Mouse (Mus musculus) heart, embryonic 16.5 days (tissue): ENCODE measurements around the gene Adprm. TPM values are rescaled to one million over a fixed set of nuclear protein-coding genes. Genes with fewer than 3 reads are reported as not detected.
A peak's percentile ranks its signal among the peaks of the same experiment; 100 is the strongest.

Experiments used
- ATAC-seq: fragments of 200-750 bp; cut with Nextera tagmentation; replicated peaks from 2 replicates; pipeline ENCODE4 v1.8.0; 2017; ENCODE audit warnings: moderate number of reproducible peaks; ENCODE audit not compliant: insufficient read depth, low FRiP score; ENCODE audit errors: extremely low read depth
- H3K27ac ChIP-seq: fragments of 300-500 bp; sonication (generic); 2 replicates; pipeline ENCODE4 v1.5.1; 2014; ENCODE audit warnings: mild to moderate bottlenecking, low read length, control low read depth, moderate library complexity
- H3K27me3 ChIP-seq: fragments of 300-500 bp; sonication (generic); 2 replicates; pipeline ENCODE4 v1.6.1; 2014; ENCODE audit warnings: low read length, mixed read lengths; ENCODE audit not compliant: control insufficient read depth, insufficient read depth
- H3K36me3 ChIP-seq: fragments of 300-500 bp; sonication (generic); 2 replicates; pipeline ENCODE4 v1.6.1; 2014; ENCODE audit not compliant: control insufficient read depth, insufficient read depth
- H3K4me1 ChIP-seq: fragments of 300-500 bp; sonication (generic); 2 replicates; pipeline ENCODE4 v1.6.1; 2014; ENCODE audit warnings: low read length, mixed read lengths; ENCODE audit not compliant: control insufficient read depth, insufficient read depth
- H3K4me2 ChIP-seq: fragments of 300-500 bp; sonication (generic); 2 replicates; pipeline ENCODE4 v1.6.1; 2014; ENCODE audit warnings: low read depth, mild to moderate bottlenecking, control low read depth, low read length
- H3K4me3 ChIP-seq: fragments of 300-500 bp; sonication (generic); 2 replicates; pipeline ENCODE4 v1.5.1; 2014; ENCODE audit warnings: mild to moderate bottlenecking, control low read depth, low read length
- H3K9ac ChIP-seq: fragments of 300-500 bp; sonication (generic); 2 replicates; pipeline ENCODE4 v1.6.1; 2014; ENCODE audit warnings: low read length, control low read depth
- H3K9me3 ChIP-seq: fragments of 300-500 bp; sonication (generic); replicated peaks from 2 replicates; pipeline ENCODE4 v1.6.1; 2016; ENCODE audit warnings: low read length; ENCODE audit not compliant: control insufficient read depth
- WGBS: fragments of 180-500 bp; shearing (Covaris S2); extraction: QIAGEN DNeasy Blood & Tissue Kit; methylation state at CpG from one replicate; pipeline ENCODE4 v1.1.7; 2014; 5-methylcytosine and 5-hydroxymethylcytosine counted together
- polyA plus RNA-seq: library from polyadenylated mRNA; unstranded; fragments of >200 nt; fragmentation: Nextera tagmentation; extraction: Ambion mirVana; gene quantifications from 2 replicates; pipeline ENCODE4 v1.2.1, GENCODE M21; 2015

Gene Adprm
- polyA plus RNA-seq, 1 experiment from 2014 or later: 22.8 TPM

DNA sequence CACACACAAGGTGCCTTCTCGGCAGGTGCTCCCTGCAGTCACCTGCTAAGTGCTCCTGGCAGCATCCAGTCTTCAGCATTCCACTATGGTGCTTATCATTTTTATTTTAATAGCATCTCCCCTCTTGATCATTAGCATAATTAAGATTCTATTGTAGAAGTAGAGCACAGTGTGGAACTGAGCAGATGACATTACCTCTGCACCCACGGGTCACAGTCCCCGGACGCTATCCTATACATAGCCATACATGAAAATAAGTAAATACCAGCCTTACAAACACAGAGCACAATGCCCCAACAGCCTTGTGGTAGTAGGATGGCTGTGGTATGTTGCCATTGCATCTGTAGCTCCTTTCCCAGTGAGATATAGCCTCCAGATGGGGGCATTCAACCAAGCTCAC is 43.9 kb downstream of the Adprm start:
- Histone ChIP-seq H3K27me3 (no peaks in the 10 kb centered on the region), H3K27ac (no peak overlapping the region), H3K4me3 (no peak overlapping the region), H3K9me3 (no peaks in the 10 kb centered on the region), H3K9ac (no peak overlapping the region), H3K4me1 (0 out of 2 replicates have a peak, but pooled peaks cover 3% of the 10 kb centered on the region), H3K36me3 (no peaks in the 10 kb centered on the region), H3K4me2 (no peak overlapping the region)
- no peak for ATAC-seq
- 91% methylated on average over 4 of the region's 4 CpGs for WGBS

DNA sequence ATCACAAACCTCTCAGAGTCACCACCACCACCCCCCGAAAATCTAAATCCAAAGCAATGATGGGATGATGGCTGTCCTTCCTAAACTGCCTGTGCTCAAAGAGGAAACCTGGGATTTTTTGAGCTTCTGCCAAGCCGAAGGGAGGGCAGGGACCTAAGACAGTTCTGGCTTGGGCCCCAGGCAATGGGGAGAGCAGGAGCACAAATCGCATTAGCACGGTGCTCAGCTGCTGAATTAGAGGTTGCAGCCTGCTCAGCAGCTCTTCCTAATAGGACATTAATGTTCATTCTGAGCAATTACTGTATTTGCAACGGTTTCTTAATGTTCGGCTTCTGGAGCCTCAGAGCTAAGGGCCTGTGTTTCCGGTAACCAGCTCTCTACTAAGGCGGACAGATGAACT is 44.4 kb downstream of the Adprm start:
- no peak overlapping the region for H3K27ac ChIP-seq
- H3K27me3 ChIP-seq: no peaks in the 10 kb centered on the region
- no peaks in the 10 kb centered on the region for H3K9me3 ChIP-seq
- WGBS: 75% methylated on average over 8 of the region's 8 CpGs
- H3K4me2 ChIP-seq: no peak overlapping the region
- ATAC-seq: no peak
- no peak overlapping the region for H3K4me3 ChIP-seq
- no peaks in the 10 kb centered on the region for H3K36me3 ChIP-seq
- H3K9ac ChIP-seq: no peak overlapping the region
- H3K4me1 ChIP-seq: 0 out of 2 replicates have a peak, but pooled peaks cover 3% of the 10 kb centered on the region

DNA sequence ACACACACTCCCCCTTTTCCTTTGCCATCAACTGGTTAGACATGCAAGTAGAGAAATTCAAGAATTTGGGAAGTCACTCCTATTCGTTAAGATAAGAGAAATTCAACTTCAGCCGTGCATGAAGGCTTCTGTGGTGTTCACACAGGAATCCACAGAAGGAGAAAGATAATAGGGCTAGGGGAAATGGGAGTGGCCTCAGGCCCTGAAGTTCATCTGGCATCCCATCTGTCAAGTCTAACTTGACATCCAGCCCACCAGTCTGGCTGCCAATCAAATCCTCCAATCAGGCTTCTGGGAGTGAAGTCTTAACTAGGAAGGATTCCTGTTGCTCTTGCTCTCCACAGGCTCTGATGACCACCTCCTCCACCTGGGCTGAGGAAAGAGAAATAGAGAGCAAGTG is 49.5 kb downstream of the Adprm start:
- no peak overlapping the region for H3K27ac ChIP-seq
- H3K9ac ChIP-seq: no peak overlapping the region
- H3K4me2 ChIP-seq: no peak overlapping the region
- no peaks in the 10 kb centered on the region for H3K36me3 ChIP-seq
- no peaks in the 10 kb centered on the region for H3K27me3 ChIP-seq
- peaks cover 9% of the 10 kb centered on the region for H3K4me1 ChIP-seq
- no peaks in the 10 kb centered on the region for H3K9me3 ChIP-seq
- no peak overlapping the region for H3K4me3 ChIP-seq
- ATAC-seq: no peak
- 34% methylated on average over 2 of the region's 2 CpGs for WGBS

DNA sequence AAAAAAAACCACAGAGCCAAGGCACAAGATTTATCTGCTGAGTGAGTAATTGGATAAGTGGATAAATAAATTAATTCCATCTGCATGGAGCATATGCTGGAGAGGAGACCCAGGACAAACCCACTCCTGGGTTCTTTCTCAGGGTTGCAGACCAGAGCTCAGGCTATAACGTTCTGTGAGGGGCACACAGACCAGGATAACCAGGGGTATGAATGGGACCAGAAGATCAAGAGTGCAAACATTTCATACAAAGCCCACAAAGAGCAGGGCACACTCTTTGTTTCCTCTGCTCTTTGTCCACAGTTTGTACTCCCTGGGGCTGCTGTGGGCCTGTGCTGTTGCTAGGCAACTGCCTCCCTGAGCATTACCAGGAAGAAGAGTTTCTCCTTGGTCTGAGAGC is 50.7 kb downstream of the Adprm start:
- ATAC-seq: no peak
- WGBS: 54% methylated on average over 1 of the region's 1 CpGs
- no peaks in the 10 kb centered on the region for H3K27me3 ChIP-seq
- no peak overlapping the region for H3K27ac ChIP-seq
- no peak overlapping the region for H3K9ac ChIP-seq
- no peaks in the 10 kb centered on the region for H3K36me3 ChIP-seq
- H3K4me1 ChIP-seq: peaks cover 11% of the 10 kb centered on the region
- H3K9me3 ChIP-seq: no peaks in the 10 kb centered on the region
- no peak overlapping the region for H3K4me3 ChIP-seq
- no peak overlapping the region for H3K4me2 ChIP-seq

DNA sequence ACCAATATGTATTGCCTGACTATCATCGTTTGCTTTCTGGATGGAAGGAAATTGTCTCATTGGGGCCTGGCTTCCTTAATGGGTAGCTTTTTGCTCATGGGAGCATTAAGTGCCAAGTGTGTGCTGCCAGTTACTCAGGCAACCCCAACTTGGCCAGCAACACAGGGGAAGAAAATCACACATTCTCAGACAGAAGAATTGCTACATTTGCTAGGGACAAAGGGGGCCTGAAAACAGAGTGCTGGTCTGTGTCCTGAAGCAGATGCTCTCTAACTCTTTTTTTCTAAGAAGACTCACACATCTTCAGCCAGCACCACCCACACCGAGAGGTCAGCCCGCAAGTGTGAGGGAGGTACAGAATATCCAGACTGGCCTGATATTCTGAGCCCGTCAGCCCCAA is 51.7 kb downstream of the Adprm start:
- Histone ChIP-seq H3K4me2 (no peak overlapping the region), H3K9ac (no peak overlapping the region), H3K4me3 (no peak overlapping the region), H3K27ac (no peak overlapping the region), H3K9me3 (no peaks in the 10 kb centered on the region), H3K36me3 (no peaks in the 10 kb centered on the region), H3K4me1 (peaks cover 11% of the 10 kb centered on the region), H3K27me3 (no peaks in the 10 kb centered on the region)
- ATAC-seq: no peak
- 76% methylated on average over 4 of the region's 4 CpGs for WGBS

DNA sequence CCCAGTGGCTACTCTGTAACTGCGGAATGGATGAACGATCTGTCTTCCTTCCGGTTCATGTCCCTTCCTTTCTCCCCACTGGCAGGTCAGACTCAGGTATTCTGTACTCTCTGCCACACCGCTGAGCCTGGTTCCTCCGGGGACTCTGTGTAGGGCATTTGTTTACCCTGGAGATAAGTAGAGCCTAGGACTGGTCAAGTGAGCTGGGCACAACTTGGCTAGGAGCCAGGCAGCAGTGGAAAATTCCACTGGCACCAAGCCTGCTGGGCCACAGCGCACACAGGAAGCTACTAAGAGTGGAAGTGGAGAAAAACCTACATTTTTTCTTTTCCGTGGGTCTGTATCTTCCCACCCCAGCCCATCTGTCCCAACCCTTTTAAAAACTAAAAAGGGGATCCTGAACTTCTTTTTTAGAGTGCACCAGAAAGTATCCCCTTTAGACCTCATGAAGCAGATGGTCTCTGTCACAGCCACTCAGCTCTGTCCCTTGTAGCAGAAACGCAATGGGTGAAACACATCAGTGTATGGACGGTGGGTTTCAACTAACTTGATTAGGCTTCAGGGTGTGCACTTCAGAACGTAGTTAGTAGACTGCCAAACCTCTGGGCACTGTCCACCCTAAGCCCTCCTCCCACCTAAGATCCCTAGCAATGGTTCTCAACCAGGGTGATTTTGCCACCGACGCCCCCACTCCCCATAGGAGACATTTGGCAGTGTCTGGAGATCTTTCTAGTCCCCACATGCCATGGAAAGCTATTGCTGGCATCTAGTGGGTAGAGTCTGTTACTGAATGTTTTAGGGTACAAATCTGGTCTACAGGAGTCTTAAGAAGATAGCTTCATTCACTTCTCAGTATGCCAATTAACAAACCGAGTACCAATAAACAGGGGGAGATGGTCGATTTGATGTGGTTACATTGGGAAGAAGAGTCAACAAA is 53.7 kb downstream of the Adprm start:
- Histone ChIP-seq H3K9me3 (no peaks in the 10 kb centered on the region), H3K4me3 (no peak overlapping the region), H3K27ac (peak overlapping the region; percentile 13), H3K9ac (no peak overlapping the region), H3K27me3 (no peaks in the 10 kb centered on the region), H3K4me1 (peaks cover 11% of the 10 kb centered on the region), H3K36me3 (no peaks in the 10 kb centered on the region), H3K4me2 (peak overlapping the region; percentile 20; the same call in 1 of the 2 replicates)
- whole genome bisulfite sequencing: 51% methylated on average over 14 of the region's 14 CpGs
- ATAC-seq: peak; percentile 85

DNA sequence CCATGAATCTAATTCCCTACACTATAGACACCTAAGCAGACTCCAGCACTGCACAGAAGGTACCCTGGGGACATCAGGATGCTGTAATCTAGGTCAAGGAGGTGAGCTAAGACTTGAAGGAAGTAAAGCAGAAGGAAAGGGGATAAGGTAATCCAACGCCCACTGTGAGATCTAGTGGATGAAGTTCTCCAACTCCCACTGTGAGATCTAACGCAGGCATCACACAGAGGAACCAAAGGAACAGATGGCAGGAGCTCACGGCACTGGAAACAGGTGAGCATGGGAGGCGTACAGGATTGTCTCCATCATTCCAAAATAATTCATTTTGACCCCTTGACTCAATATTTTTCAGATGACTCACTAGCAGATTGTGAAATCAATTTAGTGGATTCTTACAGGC is 55.9 kb downstream of the Adprm start:
- H3K36me3 ChIP-seq: no peaks in the 10 kb centered on the region
- no peak overlapping the region for H3K27ac ChIP-seq
- 75% methylated on average over 4 of the region's 4 CpGs for WGBS
- H3K9ac ChIP-seq: no peak overlapping the region
- no peaks in the 10 kb centered on the region for H3K9me3 ChIP-seq
- ATAC-seq: no peak
- peaks cover 14% of the 10 kb centered on the region for H3K4me1 ChIP-seq
- H3K27me3 ChIP-seq: no peaks in the 10 kb centered on the region; the same call in 1 of the 2 replicates
- H3K4me3 ChIP-seq: no peak overlapping the region
- H3K4me2 ChIP-seq: no peak overlapping the region

DNA sequence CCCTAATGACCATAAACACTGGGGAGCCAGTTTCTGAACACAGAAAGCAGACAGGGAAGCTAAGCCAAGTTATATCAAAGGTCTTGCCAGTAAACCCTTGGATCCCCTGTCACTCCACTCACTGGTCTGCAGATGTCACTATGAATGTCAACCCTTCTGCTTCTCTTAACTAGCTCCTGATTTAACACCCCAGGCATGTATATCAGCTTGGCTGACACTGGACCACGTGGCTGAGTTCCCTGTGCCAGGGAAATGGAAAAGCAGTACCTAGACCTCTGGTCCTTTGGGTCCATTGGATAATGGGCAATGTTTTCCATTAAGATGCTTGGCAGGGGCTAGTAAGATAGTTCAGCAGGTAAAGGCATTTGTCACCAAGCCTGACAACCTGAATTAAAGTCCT is 58.7 kb downstream of the Adprm start:
- H3K36me3 ChIP-seq: no peaks in the 10 kb centered on the region
- H3K9me3 ChIP-seq: no peaks in the 10 kb centered on the region
- H3K27me3 ChIP-seq: no peaks in the 10 kb centered on the region; the same call in 1 of the 2 replicates
- peaks cover 13% of the 10 kb centered on the region for H3K4me1 ChIP-seq
- H3K27ac ChIP-seq: no peak overlapping the region; the same call in 1 of the 2 replicates
- no peak overlapping the region for H3K4me3 ChIP-seq
- ATAC-seq: peak; percentile 60
- no peak overlapping the region for H3K4me2 ChIP-seq
- H3K9ac ChIP-seq: no peak overlapping the region
- WGBS: 8% methylated on average over 1 of the region's 1 CpGs

DNA sequence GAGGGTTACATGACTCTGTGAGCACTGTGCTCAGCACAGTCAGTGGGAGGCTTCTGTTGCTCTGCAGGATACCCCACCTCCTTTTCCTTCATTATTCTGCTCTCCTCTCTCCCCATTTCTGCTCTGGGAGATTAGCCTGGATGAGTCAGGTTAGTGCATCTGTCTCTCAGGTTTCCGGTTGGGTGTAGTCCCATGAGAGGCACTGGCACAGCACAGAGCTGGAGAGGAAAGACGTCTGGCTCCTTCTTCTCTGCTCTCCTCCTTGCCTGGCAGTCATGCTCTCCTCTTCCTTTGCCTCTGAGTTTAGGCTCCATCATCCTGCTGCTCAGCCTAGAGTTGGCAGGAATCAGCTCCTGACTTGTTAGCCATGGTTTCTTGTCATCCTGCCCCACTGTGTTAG is 60.2 kb downstream of the Adprm start:
- Histone ChIP-seq H3K4me3 (no peak overlapping the region), H3K4me2 (no peak overlapping the region), H3K4me1 (0 out of 2 replicates have a peak, but pooled peaks cover 3% of the 10 kb centered on the region), H3K9me3 (no peaks in the 10 kb centered on the region), H3K27ac (no peak overlapping the region), H3K36me3 (no peaks in the 10 kb centered on the region), H3K27me3 (no peaks in the 10 kb centered on the region; the same call in 1 of the 2 replicates), H3K9ac (no peak overlapping the region)
- 77% methylated on average over 2 of the region's 2 CpGs for WGBS
- no peak for ATAC-seq
